Mouse (Mus musculus) thymus, adult 2 months (tissue): Measurements from ENCODE around the gene Sox6. TPM values are rescaled to one million over a fixed set of nuclear protein-coding genes. Genes with fewer than 3 reads are reported as not detected.

Source experiments
- DNase-seq: peaks from one replicate; pipeline ENCODE4 v3.0.0; 2021
- H3K27ac ChIP-seq: fragments of 200-500 bp; 2 replicates; pipeline ENCODE4 v1.5.1; 2012; ENCODE audit warnings: low read length, control low read depth; ENCODE audit not compliant: control insufficient read depth, insufficient read depth
- H3K27me3 ChIP-seq: fragments of 200-500 bp; 2 replicates; pipeline ENCODE4 v1.6.1; 2012; ENCODE audit warnings: mild to moderate bottlenecking, low read length, moderate library complexity, mixed read lengths; ENCODE audit not compliant: control insufficient read depth, insufficient read depth
- H3K36me3 ChIP-seq: fragments of 200-500 bp; 2 replicates; pipeline ENCODE4 v1.6.1; 2012; ENCODE audit warnings: mild to moderate bottlenecking, low read length, moderate library complexity; ENCODE audit not compliant: control insufficient read depth, insufficient read depth
- H3K4me1 ChIP-seq: fragments of 200-500 bp; replicated peaks from 2 replicates; pipeline ENCODE4 v1.6.1; 2012; ENCODE audit warnings: low read length; ENCODE audit not compliant: control insufficient read depth, insufficient read depth
- H3K4me3 ChIP-seq: fragments of 200-500 bp; 2 replicates; pipeline ENCODE4 v1.5.1; 2012; ENCODE audit warnings: mild to moderate bottlenecking, low read length, control low read depth, moderate library complexity; ENCODE audit not compliant: control insufficient read depth, insufficient read depth
- CTCF ChIP-seq: fragments of 200-500 bp; IDR thresholded peaks from 2 replicates; pipeline ENCODE4 v1.5.1; 2012; ENCODE audit warnings: mild to moderate bottlenecking, control low read depth, low read length, moderate library complexity, borderline replicate concordance; ENCODE audit not compliant: control insufficient read depth, poor library complexity, insufficient read depth; ENCODE audit errors: extremely low read depth
- POLR2A ChIP-seq: fragments of 200-500 bp; IDR thresholded peaks from 2 replicates; pipeline ENCODE4 v1.6.1; 2012; ENCODE audit warnings: mild to moderate bottlenecking, low read length, control low read depth, moderate library complexity; ENCODE audit not compliant: control insufficient read depth, poor library complexity, insufficient read depth; ENCODE audit errors: extremely low read depth
- WGBS: fragments of 180-500 bp; shearing (Covaris S2); methylation state at CpG from one replicate; pipeline ENCODE4 v1.1.7; 2018; 5-methylcytosine and 5-hydroxymethylcytosine counted together
- polyA plus RNA-seq: library from polyadenylated mRNA; depleted of rRNA; stranded (reverse); fragments of >200 nt; gene quantifications from 2 replicates; pipeline ENCODE4 v1.2.3, GENCODE M21; 2012

Gene Sox6
- polyA plus RNA-seq, 1 experiment = 2.1 TPM

DNA sequence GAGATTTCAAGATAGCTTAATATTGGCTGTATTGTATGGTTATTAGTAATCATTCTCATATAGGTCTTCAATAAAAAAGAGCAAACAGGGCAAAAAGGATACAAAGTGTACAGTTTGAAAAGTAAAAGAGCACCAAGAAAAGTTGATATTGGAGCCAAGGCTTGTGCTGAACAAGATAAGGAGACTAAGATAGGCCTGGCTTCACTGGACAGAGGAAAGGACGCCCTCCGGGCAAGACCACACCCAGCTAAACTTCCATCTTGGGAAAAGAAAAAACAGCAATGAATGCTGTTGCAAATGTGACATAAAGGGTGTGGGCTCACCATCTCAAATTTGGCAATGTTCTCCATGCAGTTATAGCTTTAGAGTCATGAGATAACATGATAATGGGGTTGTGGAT is 165.7 kb downstream of the Sox6 start:
- 93% methylated on average over 2 of the region's 2 CpGs for WGBS
- no peaks in the 10 kb centered on the region for H3K27me3 ChIP-seq
- TF ChIP-seq POLR2A (no peak), CTCF (no peak)

DNA sequence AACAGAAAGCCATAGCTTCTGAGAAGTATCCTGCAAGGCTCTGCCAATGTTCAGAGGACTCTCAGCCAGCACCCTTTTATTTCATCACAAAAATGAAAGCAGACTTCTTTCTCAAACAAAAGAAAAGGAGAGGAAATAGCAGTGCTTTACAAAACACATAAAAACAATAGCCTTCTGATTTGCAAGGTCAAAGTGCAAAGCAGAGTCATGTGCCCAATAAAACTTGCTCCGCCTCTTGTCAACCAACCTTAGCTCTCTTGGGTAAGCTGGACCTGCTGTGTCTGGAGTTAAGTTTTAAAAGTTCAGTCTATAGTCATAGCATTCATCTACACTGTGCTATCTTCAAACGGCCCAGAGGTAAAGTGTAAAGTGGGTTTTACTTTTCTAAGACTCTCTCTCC is 170.1 kb downstream of the Sox6 start:
- no peak for DNase-seq
- no peak overlapping the region for H3K27ac ChIP-seq
- H3K27me3 ChIP-seq = no peaks in the 10 kb centered on the region
- no peaks in the 10 kb centered on the region for H3K36me3 ChIP-seq
- H3K4me3 ChIP-seq = no peak overlapping the region
- H3K4me1 ChIP-seq = no peaks in the 10 kb centered on the region
- 94% methylated on average over 2 of the region's 2 CpGs for WGBS
- TF ChIP-seq CTCF (no peak), POLR2A (no peak)

More for the DNA sequence above, 165.7 kb downstream of the Sox6 start:
- DNase-seq = no peak
- H3K36me3 ChIP-seq = no peaks in the 10 kb centered on the region
- H3K27ac ChIP-seq = no peak overlapping the region
- no peaks in the 10 kb centered on the region for H3K4me1 ChIP-seq
- no peak overlapping the region for H3K4me3 ChIP-seq

DNA sequence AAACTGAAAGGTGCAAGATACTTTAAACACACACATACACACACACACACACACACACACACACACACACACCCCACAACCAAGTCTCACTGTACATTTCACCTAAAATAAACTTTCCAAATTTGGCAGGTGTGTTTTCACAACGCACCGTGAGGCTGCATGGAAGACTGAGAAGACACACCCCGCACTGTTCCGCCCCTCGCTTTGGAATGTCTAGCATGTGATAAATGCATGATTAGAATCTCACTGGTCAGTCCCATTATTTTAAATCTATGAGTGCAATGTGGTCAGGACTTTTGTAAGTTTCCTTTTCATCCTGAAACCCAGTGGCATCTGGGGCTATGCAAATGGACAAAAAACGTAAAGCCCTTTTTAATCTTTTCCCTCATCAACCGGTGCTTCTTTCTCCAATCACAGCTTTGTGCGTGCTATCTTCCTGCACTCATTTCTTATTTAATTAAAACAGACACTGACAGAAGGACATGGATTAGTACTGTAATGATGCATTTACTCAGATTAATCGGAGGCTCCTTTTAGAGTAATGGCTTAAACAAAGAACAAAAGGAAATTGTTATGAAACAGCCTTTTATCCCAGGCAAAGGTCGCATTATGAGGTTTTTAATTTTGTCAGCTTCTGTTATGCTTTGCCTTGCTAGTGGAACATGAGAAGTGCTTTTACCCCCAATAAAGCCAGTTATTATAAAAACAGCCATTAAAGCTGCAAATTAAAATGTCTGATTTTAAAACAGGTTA is 170.9 kb downstream of the Sox6 start:
- no peak overlapping the region for H3K27ac ChIP-seq
- 89% methylated on average over 10 of the region's 10 CpGs for WGBS
- H3K27me3 ChIP-seq = no peaks in the 10 kb centered on the region
- no peaks in the 10 kb centered on the region for H3K4me1 ChIP-seq
- no peak for DNase-seq
- H3K4me3 ChIP-seq = no peak overlapping the region
- TF ChIP-seq POLR2A (no peak), CTCF (no peak)
- no peaks in the 10 kb centered on the region for H3K36me3 ChIP-seq

DNA sequence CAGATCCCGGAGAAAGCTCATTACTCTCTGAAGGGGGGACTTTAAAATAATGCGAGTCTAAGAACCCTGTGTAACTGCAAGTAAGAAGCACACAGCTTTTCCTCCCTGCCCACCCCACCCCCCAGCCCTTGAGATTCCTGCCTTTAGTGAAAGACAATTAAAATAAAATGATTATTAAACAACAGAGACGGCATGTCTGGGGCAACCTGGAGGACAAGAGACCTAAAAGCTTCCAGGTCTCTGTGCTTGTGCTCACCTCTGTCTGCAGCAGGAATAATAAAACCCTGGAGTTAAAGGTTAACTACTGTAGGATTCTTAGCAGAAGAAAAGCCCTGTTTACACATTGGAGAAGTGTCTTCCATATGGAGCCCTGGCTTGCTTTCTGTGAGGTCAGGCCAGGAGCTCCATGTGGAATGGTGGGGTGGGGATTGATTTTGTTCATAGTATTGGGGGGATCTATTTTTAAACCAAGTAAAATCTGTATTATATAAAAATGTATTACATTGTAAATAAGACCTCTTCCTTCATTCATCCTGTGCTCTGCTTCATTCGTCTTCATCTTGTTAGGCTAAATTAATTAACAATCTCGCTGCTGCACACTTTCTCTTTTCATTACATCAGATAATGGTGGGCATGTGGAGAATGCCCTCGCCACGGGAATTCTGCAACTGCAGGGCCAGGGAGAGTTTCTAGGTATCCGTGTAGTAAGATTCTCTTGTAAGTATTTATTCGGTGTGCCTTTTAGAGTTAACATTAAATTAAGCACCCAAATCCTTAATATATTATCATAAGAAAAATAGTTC is 171.7 kb downstream of the Sox6 start:
- DNase-seq = no peak
- H3K27ac ChIP-seq = no peak overlapping the region
- WGBS = 88% methylated on average over 9 of the region's 9 CpGs
- TF ChIP-seq CTCF = no peak
- no peak for TF ChIP-seq POLR2A
- no peaks in the 10 kb centered on the region for H3K4me1 ChIP-seq
- no peaks in the 10 kb centered on the region for H3K27me3 ChIP-seq
- H3K4me3 ChIP-seq = no peak overlapping the region
- no peaks in the 10 kb centered on the region for H3K36me3 ChIP-seq

DNA sequence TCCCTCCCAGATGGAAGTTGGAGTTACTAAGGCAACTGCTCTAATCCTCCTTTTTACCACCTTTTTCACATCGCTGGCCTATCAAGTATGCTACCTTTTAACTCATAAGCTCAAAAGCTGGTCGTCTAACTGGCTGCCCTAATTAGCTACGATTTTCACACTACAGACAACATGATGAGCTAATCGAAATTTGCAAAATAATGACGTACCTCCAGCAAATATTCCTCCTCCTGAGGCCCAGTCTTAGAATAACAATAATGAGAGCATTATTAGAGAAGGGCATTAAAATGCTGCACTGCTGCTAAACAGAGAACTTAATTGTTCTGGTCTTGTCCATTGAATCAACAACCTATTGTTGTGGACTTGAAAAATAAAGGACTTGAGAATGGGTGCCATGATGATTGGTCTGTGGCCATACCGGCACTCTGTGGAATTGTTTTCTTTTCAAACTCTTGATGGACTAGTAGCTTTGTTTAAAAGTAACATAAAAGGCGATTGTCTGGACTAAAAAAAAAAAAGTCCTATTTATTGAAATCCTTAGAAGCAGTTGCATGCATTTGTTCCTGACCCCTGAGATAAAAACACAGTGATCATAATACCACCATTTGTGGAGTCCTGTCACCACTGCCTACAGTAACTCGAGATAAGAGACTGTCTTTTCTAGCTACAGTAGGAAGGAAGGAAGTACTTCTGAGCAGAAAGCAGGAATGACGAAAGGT is 172.5 kb downstream of the Sox6 start:
- Histone ChIP-seq H3K4me3 (no peak overlapping the region), H3K4me1 (no peaks in the 10 kb centered on the region), H3K27ac (no peak overlapping the region), H3K27me3 (no peaks in the 10 kb centered on the region), H3K36me3 (no peaks in the 10 kb centered on the region)
- WGBS = 83% methylated on average over 9 of the region's 9 CpGs
- TF ChIP-seq CTCF (no peak), POLR2A (no peak)
- DNase-seq = no peak

DNA sequence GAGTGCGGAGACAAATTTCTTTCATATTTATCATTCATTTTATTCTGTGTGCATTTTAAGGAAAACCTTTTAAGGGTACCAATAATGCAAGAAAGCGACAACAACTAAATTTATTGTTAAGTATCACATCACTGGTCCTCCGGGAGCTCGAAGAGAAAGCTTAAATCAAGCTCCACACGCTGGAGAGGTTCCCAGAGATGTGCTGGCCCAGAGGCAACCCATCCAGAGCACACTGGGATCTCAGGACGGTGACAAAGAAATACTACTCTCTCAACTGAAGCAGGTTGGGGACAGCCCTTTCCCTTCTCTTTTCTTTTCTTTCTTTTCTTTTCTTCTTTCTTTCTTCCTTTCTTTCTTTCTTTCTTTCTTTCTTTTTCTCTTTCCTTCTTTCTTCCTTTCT is 173.4 kb downstream of the Sox6 start:
- Histone ChIP-seq H3K4me3 (no peak overlapping the region), H3K27ac (no peak overlapping the region), H3K36me3 (no peaks in the 10 kb centered on the region), H3K27me3 (no peaks in the 10 kb centered on the region), H3K4me1 (no peaks in the 10 kb centered on the region)
- WGBS = 91% methylated on average over 6 of the region's 6 CpGs
- TF ChIP-seq CTCF (no peak), POLR2A (no peak)
- DNase-seq = no peak
